Mouse (Mus musculus): ENCODE results near the gene Klf5. TPM values are rescaled to one million over a fixed set of nuclear protein-coding genes. Genes with fewer than 3 reads are reported as not detected.

Gene Klf5
- total RNA-seq, 2 experiments from 2014 or later = 1.2 to 1.6 TPM

GRCm38 (mm10) chr14:99304997-99305792 lies 6.7 kb downstream of the Klf5 start:
- DNase-seq = no peak
- intact Hi-C loops (cut with DNase I) = no loop called here

GRCm38 (mm10) chr14:99306410-99306809 lies 7.9 kb downstream of the Klf5 start:
- intact Hi-C loops (cut with DNase I) = no loop called here
- no peak for DNase-seq

- intact Hi-C loops (cut with DNase I) = no loop called here
- no peak for DNase-seq
These were observed 11.1 kb downstream of the Klf5 start for GRCm38 (mm10) chr14:99309606-99310005.

GRCm38 (mm10) chr14:99310358-99310757 lies 11.9 kb downstream of the Klf5 start:
- intact Hi-C loops (cut with DNase I) = no loop called here
- DNase-seq = no peak

- no peak for DNase-seq
- intact Hi-C loops (cut with DNase I) = no loop called here
These were observed 14.6 kb downstream of the Klf5 start for GRCm38 (mm10) chr14:99313062-99313461.

- intact Hi-C loops (cut with DNase I) = no loop called here
- no peak for DNase-seq
These were observed 17.8 kb downstream of the Klf5 start for GRCm38 (mm10) chr14:99316275-99316674.

GRCm38 (mm10) chr14:99320736-99321135 lies 22.2 kb downstream of the Klf5 start:
- no peak for DNase-seq
- intact Hi-C loops (cut with DNase I) = no loop called here

- intact Hi-C loops (cut with DNase I) = no loop called here
- no peak for DNase-seq
These were observed 24.9 kb downstream of the Klf5 start for GRCm38 (mm10) chr14:99323376-99323775.

- DNase-seq = no peak
- intact Hi-C loops (cut with DNase I) = no loop called here
These were observed 26.0 kb downstream of the Klf5 start for GRCm38 (mm10) chr14:99324523-99324922.

- intact Hi-C loops (cut with DNase I) = no loop called here
- no peak for DNase-seq
These were observed 27.3 kb downstream of the Klf5 start for GRCm38 (mm10) chr14:99325597-99326472.

GRCm38 (mm10) chr14:99336598-99336997 lies 38.1 kb downstream of the Klf5 start:
- intact Hi-C loops (cut with DNase I) = no loop called here
- DNase-seq = no peak

GRCm38 (mm10) chr14:99339021-99339420 lies 40.5 kb downstream of the Klf5 start:
- no peak for DNase-seq
- intact Hi-C loops (cut with DNase I) = no loop called here

GRCm38 (mm10) chr14:99339681-99340522 lies 41.4 kb downstream of the Klf5 start:
- intact Hi-C loops (cut with DNase I) = no loop called here
- no peak for DNase-seq

GRCm38 (mm10) chr14:99340703-99341102 lies 42.2 kb downstream of the Klf5 start:
- intact Hi-C loops (cut with DNase I) = no loop called here
- DNase-seq = no peak

GRCm38 (mm10) chr14:99348175-99348764 lies 49.8 kb downstream of the Klf5 start:
- intact Hi-C loops (cut with DNase I) = no loop called here

GRCm38 (mm10) chr14:99349606-99350005 lies 51.1 kb downstream of the Klf5 start:
- no peak for DNase-seq
- intact Hi-C loops (cut with DNase I) = no loop called here

More at GRCm38 (mm10) chr14:99348175-99348764, 49.8 kb downstream of the Klf5 start:
- DNase-seq = no peak

GRCm38 (mm10) chr14:99352989-99353388 lies 54.5 kb downstream of the Klf5 start:
- no peak for DNase-seq
- intact Hi-C loops (cut with DNase I) = no loop called here

GRCm38 (mm10) chr14:99354046-99354445 lies 55.6 kb downstream of the Klf5 start:
- intact Hi-C loops (cut with DNase I) = no loop called here
- no peak for DNase-seq

GRCm38 (mm10) chr14:99354761-99355609 lies 56.5 kb downstream of the Klf5 start:
- DNase-seq = no peak
- intact Hi-C loops (cut with DNase I) = no loop called here

- DNase-seq = no peak
- intact Hi-C loops (cut with DNase I) = no loop called here
These were observed 57.0 kb downstream of the Klf5 start for GRCm38 (mm10) chr14:99355610-99355870.
